Mouse (Mus musculus) kidney, adult 2 months (tissue): ENCODE results near the gene Lipo1.
"Not testable (repeated sequence)": the region's sequence is repeated elsewhere in the genome, so short reads cannot be mapped to it uniquely, and the experiment has no call there.

Source experiments
- CTCF ChIP-seq: fragments of 200-500 bp; conservative IDR thresholded peaks from 2 replicates; pipeline ENCODE4 v1.5.1; 2011; ENCODE audit warnings: low read depth, mild to moderate bottlenecking, control low read depth, low read length, moderate library complexity, mixed read lengths; ENCODE audit not compliant: insufficient read depth, insufficient read length
- POLR2A ChIP-seq: fragments of 200-500 bp; IDR thresholded peaks from one replicate; pipeline ENCODE4 v1.6.1; 2011; ENCODE audit warnings: low read depth, low read length, control low read depth

GRCm38 (mm10) chr19:33787359-33787758, at the start of gene Lipo1:
- TF ChIP-seq CTCF, POLR2A: not testable (repeated sequence)
